Mouse (Mus musculus): ENCODE measurements around the gene Scnn1b. TPM values are rescaled to one million over a fixed set of nuclear protein-coding genes. Genes with fewer than 3 reads are reported as not detected.

Scnn1b gene
- polyA plus RNA-seq (2014; fragmentation: Nextera tagmentation; extraction: Ambion mirVana) = 0.42 and 0.53 TPM in 2 replicates

- no peaks in the 10 kb centered on the region for H3K36me3 ChIP-seq (ENCODE audit: control insufficient read depth, insufficient read depth, low read length)
- H3K4me3 ChIP-seq (ENCODE audit: low read depth, low read length) = peak within 1 kb of the TSS; percentile 26
- no peaks in the 10 kb centered on the region for H3K9me3 ChIP-seq (ENCODE audit: control insufficient read depth, low read length)
- peak within 1 kb of the TSS; percentile 54 for H3K4me2 ChIP-seq (ENCODE audit: low read length)
- 0 out of 2 replicates have a peak, but pooled peaks cover 3% of the 10 kb centered on the region for H3K4me1 ChIP-seq (replicated peaks; ENCODE audit: control insufficient read depth, insufficient read depth, low read length)
- DNase-seq (ENCODE audit: low spot score) (no peak), ATAC-seq (replicated peaks; ENCODE audit: low FRiP score, low TSS enrichment, low read depth) (no peak)
- H3K27ac ChIP-seq (ENCODE audit: low read depth) = no peak within 1 kb of the TSS
- H3K9ac ChIP-seq (ENCODE audit: low read length) = no peak within 1 kb of the TSS
- WGBS = 3% methylated on average over 33 of the region's 42 CpGs
- peaks cover 34% of the 10 kb centered on the region for H3K27me3 ChIP-seq (replicated peaks; ENCODE audit: control insufficient read depth, insufficient read depth, low read length)
Measured at GRCm38 (mm10) chr7:121864858-121865585, at the start of gene Scnn1b. Scnn1b (plus strand) TSS chr7:121865038.

DNA sequence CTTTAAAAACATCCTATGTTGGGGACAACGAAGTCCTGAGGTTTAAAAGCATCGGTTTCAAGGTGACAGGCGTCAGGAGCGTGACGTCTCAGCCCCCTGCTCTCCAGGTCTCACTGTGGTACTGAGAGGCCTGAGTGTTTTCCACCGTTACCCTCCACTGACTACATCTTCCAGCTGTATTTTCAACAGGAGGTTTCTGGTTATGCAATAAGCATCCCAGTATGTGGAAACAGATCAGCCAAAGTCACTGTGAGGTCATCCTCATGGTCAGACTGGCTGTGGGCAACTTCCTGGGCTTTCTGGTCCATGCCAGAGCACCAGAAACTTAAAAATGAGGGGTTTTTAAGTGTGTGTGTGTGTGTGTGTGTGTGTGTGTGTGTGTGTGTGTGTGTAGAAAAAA is 43.2 kb upstream of the Scnn1b start:
- H3K27me3 ChIP-seq (replicated peaks; ENCODE audit: control insufficient read depth, insufficient read depth, low read length) = no peaks in the 10 kb centered on the region
- no peaks in the 10 kb centered on the region for H3K36me3 ChIP-seq (ENCODE audit: control insufficient read depth, insufficient read depth, low read length)
- H3K4me2 ChIP-seq (ENCODE audit: low read length) = no peak overlapping the region
- H3K9ac ChIP-seq (ENCODE audit: low read length) = no peak overlapping the region
- H3K4me1 ChIP-seq (replicated peaks; ENCODE audit: control insufficient read depth, insufficient read depth, low read length) = no peaks in the 10 kb centered on the region
- no peaks in the 10 kb centered on the region for H3K9me3 ChIP-seq (ENCODE audit: control insufficient read depth, low read length)
- DNase-seq (ENCODE audit: low spot score) = no peak
- no peak overlapping the region for H3K27ac ChIP-seq (ENCODE audit: low read depth)
- ATAC-seq (replicated peaks; ENCODE audit: low FRiP score, low TSS enrichment, low read depth) = no peak
- WGBS = 84% methylated on average over 6 of the region's 6 CpGs
- no peak overlapping the region for H3K4me3 ChIP-seq (ENCODE audit: low read depth, low read length)

- ATAC-seq (replicated peaks; ENCODE audit: low FRiP score, low TSS enrichment, low read depth) = no peak
- Histone ChIP-seq H3K9ac (ENCODE audit: low read length) (no peak overlapping the region), H3K36me3 (ENCODE audit: control insufficient read depth, insufficient read depth, low read length) (no peaks in the 10 kb centered on the region), H3K4me2 (ENCODE audit: low read length) (no peak overlapping the region), H3K27ac (ENCODE audit: low read depth) (no peak overlapping the region), H3K4me1 (replicated peaks; ENCODE audit: control insufficient read depth, insufficient read depth, low read length) (no peaks in the 10 kb centered on the region), H3K4me3 (ENCODE audit: low read depth, low read length) (no peak overlapping the region), H3K9me3 (ENCODE audit: control insufficient read depth, low read length) (no peaks in the 10 kb centered on the region), H3K27me3 (replicated peaks; ENCODE audit: control insufficient read depth, insufficient read depth, low read length) (no peaks in the 10 kb centered on the region)
- no peak for DNase-seq (ENCODE audit: low spot score)
- WGBS = 80% methylated on average over 1 of the region's 1 CpGs
Measured at GRCm38 (mm10) chr7:121828481-121828880, 36.4 kb upstream of the Scnn1b start.

DNA sequence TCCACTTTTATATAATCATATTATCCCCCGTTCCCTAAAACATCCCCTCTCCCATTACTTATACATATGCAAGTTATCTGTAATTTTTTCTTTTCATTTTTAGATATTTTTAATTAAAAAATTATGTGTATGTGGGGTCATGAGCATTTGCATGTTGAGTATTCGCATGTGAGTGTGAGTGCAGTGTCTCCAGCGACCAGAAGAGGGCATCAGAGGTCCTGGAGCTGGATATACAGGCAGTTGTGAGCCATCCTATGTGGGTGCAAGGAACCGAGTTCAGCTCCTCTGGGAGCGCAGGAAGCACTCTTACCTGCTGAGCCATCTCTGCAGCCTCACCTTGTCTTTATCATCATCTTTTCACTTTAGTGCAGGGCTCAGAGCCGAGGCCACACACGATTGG is 29.4 kb upstream of the Scnn1b start:
- H3K9me3 ChIP-seq (ENCODE audit: control insufficient read depth, low read length) = no peaks in the 10 kb centered on the region
- 83% methylated on average over 7 of the region's 7 CpGs for WGBS
- no peak overlapping the region for H3K9ac ChIP-seq (ENCODE audit: low read length)
- no peaks in the 10 kb centered on the region for H3K27me3 ChIP-seq (replicated peaks; ENCODE audit: control insufficient read depth, insufficient read depth, low read length)
- no peak overlapping the region for H3K4me2 ChIP-seq (ENCODE audit: low read length)
- H3K4me1 ChIP-seq (replicated peaks; ENCODE audit: control insufficient read depth, insufficient read depth, low read length) = no peaks in the 10 kb centered on the region
- no peak overlapping the region for H3K27ac ChIP-seq (ENCODE audit: low read depth)
- ATAC-seq (replicated peaks; ENCODE audit: low FRiP score, low TSS enrichment, low read depth) (no peak), DNase-seq (ENCODE audit: low spot score) (no peak)
- H3K4me3 ChIP-seq (ENCODE audit: low read depth, low read length) = no peak overlapping the region
- H3K36me3 ChIP-seq (ENCODE audit: control insufficient read depth, insufficient read depth, low read length) = no peaks in the 10 kb centered on the region

DNA sequence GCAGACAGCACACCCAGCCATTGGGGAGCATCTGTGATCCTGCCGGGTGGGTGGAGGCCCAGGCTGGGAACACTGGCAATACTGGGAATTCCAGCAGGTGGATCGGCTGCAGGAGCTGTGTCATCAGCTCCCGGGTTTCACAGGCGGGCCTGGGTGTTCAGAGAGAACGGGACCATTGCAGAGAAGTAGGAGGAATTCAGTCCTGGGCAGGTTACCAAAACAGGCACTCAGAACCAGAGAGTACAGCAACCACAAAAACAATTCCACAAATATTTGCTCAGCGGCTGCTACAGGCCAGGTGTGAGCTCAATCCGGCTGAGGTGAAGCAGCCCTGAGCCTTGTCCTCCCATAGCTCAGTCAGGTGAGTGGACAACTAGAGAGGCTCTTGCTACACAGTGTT is 28.0 kb upstream of the Scnn1b start:
- H3K4me3 ChIP-seq (ENCODE audit: low read depth, low read length) = no peak overlapping the region
- no peaks in the 10 kb centered on the region for H3K9me3 ChIP-seq (ENCODE audit: control insufficient read depth, low read length)
- H3K27ac ChIP-seq (ENCODE audit: low read depth) = no peak overlapping the region
- no peaks in the 10 kb centered on the region for H3K27me3 ChIP-seq (replicated peaks; ENCODE audit: control insufficient read depth, insufficient read depth, low read length)
- ATAC-seq (replicated peaks; ENCODE audit: low FRiP score, low TSS enrichment, low read depth) = no peak
- no peak overlapping the region for H3K4me2 ChIP-seq (ENCODE audit: low read length)
- H3K9ac ChIP-seq (ENCODE audit: low read length) = no peak overlapping the region
- no peaks in the 10 kb centered on the region for H3K36me3 ChIP-seq (ENCODE audit: control insufficient read depth, insufficient read depth, low read length)
- no peaks in the 10 kb centered on the region for H3K4me1 ChIP-seq (replicated peaks; ENCODE audit: control insufficient read depth, insufficient read depth, low read length)
- no peak for DNase-seq (ENCODE audit: low spot score)
- 82% methylated on average over 7 of the region's 7 CpGs for WGBS

- no peak overlapping the region for H3K4me2 ChIP-seq (ENCODE audit: low read length)
- H3K36me3 ChIP-seq (ENCODE audit: control insufficient read depth, insufficient read depth, low read length) = no peaks in the 10 kb centered on the region
- H3K27ac ChIP-seq (ENCODE audit: low read depth) = no peak overlapping the region
- H3K4me3 ChIP-seq (ENCODE audit: low read depth, low read length) = no peak overlapping the region
- H3K9me3 ChIP-seq (ENCODE audit: control insufficient read depth, low read length) = no peaks in the 10 kb centered on the region
- no peak for ATAC-seq (replicated peaks; ENCODE audit: low FRiP score, low TSS enrichment, low read depth)
- no peaks in the 10 kb centered on the region for H3K4me1 ChIP-seq (replicated peaks; ENCODE audit: control insufficient read depth, insufficient read depth, low read length)
- H3K9ac ChIP-seq (ENCODE audit: low read length) = no peak overlapping the region
- H3K27me3 ChIP-seq (replicated peaks; ENCODE audit: control insufficient read depth, insufficient read depth, low read length) = no peaks in the 10 kb centered on the region
- whole genome bisulfite sequencing = 71% methylated on average over 7 of the region's 7 CpGs
- DNase-seq (ENCODE audit: low spot score) = no peak
Measured at GRCm38 (mm10) chr7:121840810-121841209, 24.0 kb upstream of the Scnn1b start.

GRCm38 (mm10) chr7:121842234-121842633 is 22.6 kb upstream of the Scnn1b start:
- Histone ChIP-seq H3K36me3 (ENCODE audit: control insufficient read depth, insufficient read depth, low read length) (no peaks in the 10 kb centered on the region), H3K4me3 (ENCODE audit: low read depth, low read length) (no peak overlapping the region), H3K27ac (ENCODE audit: low read depth) (no peak overlapping the region), H3K4me1 (replicated peaks; ENCODE audit: control insufficient read depth, insufficient read depth, low read length) (no peaks in the 10 kb centered on the region), H3K9ac (ENCODE audit: low read length) (no peak overlapping the region), H3K4me2 (ENCODE audit: low read length) (no peak overlapping the region), H3K27me3 (replicated peaks; ENCODE audit: control insufficient read depth, insufficient read depth, low read length) (no peaks in the 10 kb centered on the region), H3K9me3 (ENCODE audit: control insufficient read depth, low read length) (no peaks in the 10 kb centered on the region)
- ATAC-seq (replicated peaks; ENCODE audit: low FRiP score, low TSS enrichment, low read depth) (no peak), DNase-seq (ENCODE audit: low spot score) (no peak)
- 60% methylated on average over 6 of the region's 6 CpGs for WGBS

- Histone ChIP-seq H3K9me3 (ENCODE audit: control insufficient read depth, low read length) (no peaks in the 10 kb centered on the region), H3K27ac (ENCODE audit: low read depth) (no peak overlapping the region), H3K4me3 (ENCODE audit: low read depth, low read length) (no peak overlapping the region), H3K4me1 (replicated peaks; ENCODE audit: control insufficient read depth, insufficient read depth, low read length) (no peaks in the 10 kb centered on the region), H3K27me3 (replicated peaks; ENCODE audit: control insufficient read depth, insufficient read depth, low read length) (no peaks in the 10 kb centered on the region), H3K9ac (ENCODE audit: low read length) (no peak overlapping the region), H3K36me3 (ENCODE audit: control insufficient read depth, insufficient read depth, low read length) (no peaks in the 10 kb centered on the region), H3K4me2 (ENCODE audit: low read length) (no peak overlapping the region)
- DNase-seq (ENCODE audit: low spot score) (no peak), ATAC-seq (replicated peaks; ENCODE audit: low FRiP score, low TSS enrichment, low read depth) (no peak)
- 79% methylated on average over 6 of the region's 6 CpGs for WGBS
Measured at GRCm38 (mm10) chr7:121845964-121846363, 18.9 kb upstream of the Scnn1b start.

DNA sequence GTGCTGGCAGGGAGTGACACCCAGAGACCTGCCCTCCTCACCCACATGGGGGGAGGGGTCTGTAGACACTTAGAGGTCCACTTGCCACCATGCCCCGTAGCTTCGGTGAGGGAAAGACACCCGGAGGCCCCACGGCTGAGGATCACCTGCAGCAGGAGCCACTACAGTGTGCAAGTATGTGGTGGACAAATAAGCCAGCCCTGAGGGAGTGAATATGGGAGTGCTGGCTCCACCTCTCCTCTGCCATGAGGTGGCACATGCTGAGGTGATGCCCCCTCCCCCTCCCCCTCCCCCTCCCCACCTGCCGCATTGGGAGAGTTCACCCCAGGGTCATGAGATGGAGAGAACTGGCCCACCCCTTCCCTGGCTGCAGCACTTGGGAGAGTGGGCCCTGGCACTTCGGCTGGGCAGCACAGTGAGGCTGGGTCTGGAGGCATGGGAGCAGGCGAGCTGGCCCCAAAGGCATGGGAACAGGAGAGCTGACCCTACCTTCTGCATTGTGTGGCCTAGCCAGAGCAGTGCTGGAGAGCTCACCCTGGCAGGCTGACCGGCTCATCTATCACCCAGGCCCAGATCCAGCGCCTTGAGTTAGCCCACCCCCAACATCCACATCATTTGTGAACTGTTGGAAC is 16.2 kb upstream of the Scnn1b start:
- no peaks in the 10 kb centered on the region for H3K36me3 ChIP-seq (ENCODE audit: control insufficient read depth, insufficient read depth, low read length)
- H3K9me3 ChIP-seq (ENCODE audit: control insufficient read depth, low read length) = no peaks in the 10 kb centered on the region
- no peak overlapping the region for H3K4me3 ChIP-seq (ENCODE audit: low read depth, low read length)
- H3K27ac ChIP-seq (ENCODE audit: low read depth) = no peak overlapping the region
- 65% methylated on average over 9 of the region's 9 CpGs for WGBS
- ATAC-seq (replicated peaks; ENCODE audit: low FRiP score, low TSS enrichment, low read depth) (no peak), DNase-seq (ENCODE audit: low spot score) (no peak)
- H3K27me3 ChIP-seq (replicated peaks; ENCODE audit: control insufficient read depth, insufficient read depth, low read length) = no peaks in the 10 kb centered on the region
- no peaks in the 10 kb centered on the region for H3K4me1 ChIP-seq (replicated peaks; ENCODE audit: control insufficient read depth, insufficient read depth, low read length)
- H3K4me2 ChIP-seq (ENCODE audit: low read length) = no peak overlapping the region
- H3K9ac ChIP-seq (ENCODE audit: low read length) = no peak overlapping the region
